In the genomic region with DNA sequence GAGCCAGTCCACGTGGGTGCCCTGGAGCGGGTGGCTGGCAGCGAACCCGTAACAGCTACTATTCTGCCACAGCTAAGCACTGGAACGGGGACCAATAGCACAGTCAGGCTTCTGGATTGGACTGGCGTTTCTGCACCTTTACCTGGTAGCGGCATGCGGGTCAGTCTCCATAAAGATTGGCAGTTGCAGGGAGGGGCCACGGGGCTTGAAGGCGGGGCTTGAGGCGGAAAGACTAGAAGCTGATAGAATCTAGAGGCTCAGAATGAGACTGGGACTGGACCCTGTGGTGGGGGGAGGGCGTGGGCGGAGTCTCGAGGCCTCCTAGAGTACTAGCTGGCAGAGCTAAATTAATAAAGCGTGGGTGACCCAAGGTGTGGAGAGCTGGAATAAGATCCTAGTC, we compare ENCODE assay signal across 8 mouse cellular contexts. TPM values are rescaled to one million over a fixed set of nuclear protein-coding genes. Genes with fewer than 3 reads are reported as not detected.
DNase-seq lines count a peak whose midpoint lies in the region; ATAC-seq lines count a peak whose summit lies in the region.

No protein-coding gene starts in this region.

- no peak for ATAC-seq in hindbrain, embryonic 15.5 days (ENCODE audit: low FRiP score, low read depth)
- no peak for ATAC-seq in limb, embryonic 13.5 days (ENCODE audit: low FRiP score, low read depth)
- ATAC-seq in midbrain, embryonic 16.5 days: no peak

- H3K9ac ChIP-seq in hindbrain, embryonic 15.5 days: no peak overlapping the region
- H3K9ac ChIP-seq in limb, embryonic 13.5 days: no peak overlapping the region
- no peak overlapping the region for H3K9ac ChIP-seq in midbrain, embryonic 16.5 days (ENCODE audit: low read depth, low read length)

- WGBS in hindbrain, embryonic 15.5 days: 36% methylated on average over 15 of the region's 15 CpGs
- WGBS in limb, embryonic 13.5 days: 43% methylated on average over 15 of the region's 15 CpGs
- WGBS in midbrain, embryonic 16.5 days: 34% methylated on average over 15 of the region's 15 CpGs

- H3K9me3 ChIP-seq in hindbrain, embryonic 15.5 days: no peaks in the 10 kb centered on the region
- no peaks in the 10 kb centered on the region for H3K9me3 ChIP-seq in limb, embryonic 13.5 days
- no peaks in the 10 kb centered on the region for H3K9me3 ChIP-seq in midbrain, embryonic 16.5 days (replicated peaks; ENCODE audit: control insufficient read depth, low read length, poor library complexity, severe bottlenecking)

- H3K4me2 ChIP-seq in hindbrain, embryonic 15.5 days: peak overlapping the region; percentile 49
- peak overlapping the region; percentile 54 for H3K4me2 ChIP-seq in limb, embryonic 13.5 days (replicated peaks)
- peak overlapping the region; percentile 42 for H3K4me2 ChIP-seq in midbrain, embryonic 16.5 days (ENCODE audit: low read length)

- peak overlapping the region; percentile 24 for H3K4me3 ChIP-seq in hindbrain, embryonic 15.5 days
- peak overlapping the region; percentile 25 for H3K4me3 ChIP-seq in limb, embryonic 13.5 days
- peak overlapping the region; percentile 9 for H3K4me3 ChIP-seq in midbrain, embryonic 16.5 days (ENCODE audit: low read depth, low read length)

- 0 out of 2 replicates have a peak, but pooled peaks cover 4% of the 10 kb centered on the region for H3K27me3 ChIP-seq in hindbrain, embryonic 15.5 days
- H3K27me3 ChIP-seq in limb, embryonic 13.5 days: peaks cover 18% of the 10 kb centered on the region
- no peaks in the 10 kb centered on the region for H3K27me3 ChIP-seq in midbrain, embryonic 16.5 days (ENCODE audit: control insufficient read depth, insufficient read depth, low read depth, low read length)

- H3K36me3 ChIP-seq in hindbrain, embryonic 15.5 days: no peaks in the 10 kb centered on the region
- H3K36me3 ChIP-seq in limb, embryonic 13.5 days: no peaks in the 10 kb centered on the region
- H3K36me3 ChIP-seq in midbrain, embryonic 16.5 days (ENCODE audit: control insufficient read depth, insufficient read depth, low read length): no peaks in the 10 kb centered on the region

- no peak overlapping the region for H3K27ac ChIP-seq in hindbrain, embryonic 15.5 days (replicated peaks)
- no peak overlapping the region for H3K27ac ChIP-seq in limb, embryonic 13.5 days
- H3K27ac ChIP-seq in midbrain, embryonic 16.5 days (ENCODE audit: low read length): no peak overlapping the region

- peaks cover 12% of the 10 kb centered on the region; the same call in 1 of the 2 replicates for H3K4me1 ChIP-seq in hindbrain, embryonic 15.5 days (replicated peaks)
- H3K4me1 ChIP-seq in limb, embryonic 13.5 days: peaks cover 13% of the 10 kb centered on the region
- 0 out of 2 replicates have a peak, but pooled peaks cover 2% of the 10 kb centered on the region for H3K4me1 ChIP-seq in midbrain, embryonic 16.5 days (ENCODE audit: control insufficient read depth, insufficient read depth, low read length)

- peak; percentile 44 for DNase-seq in cerebellum, adult 9-10 months
- no peak for DNase-seq in cerebellum, postnatal 4 days (ENCODE audit: low spot score in 2 of 2)
- peak; percentile 51 for DNase-seq in cerebellum, adult 9-11 months
- no peak for DNase-seq in spleen, adult 12 weeks (ENCODE audit: low spot score)
- DNase-seq in gastrocnemius, postnatal 4 days (ENCODE audit: low spot score in 2 of 2): no peak

RNA-seq across cellular contexts. Expression of gene L3mbtl1, which starts 4.5 kb away (rescaled TPM):
- polyA plus RNA-seq in hindbrain, embryonic 15.5 days (2015; fragmentation: Nextera tagmentation; extraction: Ambion mirVana): 4.8 and 5.0 TPM in 2 replicates
- polyA plus RNA-seq in limb, embryonic 13.5 days (2015; fragmentation: Nextera tagmentation; extraction: Ambion mirVana): 0.13 and 0.20 TPM in 2 replicates
- 4.6 and 8.3 TPM in 2 replicates for polyA plus RNA-seq in midbrain, embryonic 16.5 days (2015; fragmentation: Nextera tagmentation; extraction: Ambion mirVana)
- total RNA-seq in gastrocnemius, postnatal 4 days (2021): under 1 TPM; 0.17 to 0.70 TPM

RNA-seq across cellular contexts. Expression of gene Srsf6, which starts 16.4 kb away (rescaled TPM):
- polyA plus RNA-seq in hindbrain, embryonic 15.5 days (2015; fragmentation: Nextera tagmentation; extraction: Ambion mirVana): 131 and 134 TPM in 2 replicates
- polyA plus RNA-seq in limb, embryonic 13.5 days (2015; fragmentation: Nextera tagmentation; extraction: Ambion mirVana): 236 and 259 TPM in 2 replicates
- 118 and 137 TPM in 2 replicates for polyA plus RNA-seq in midbrain, embryonic 16.5 days (2015; fragmentation: Nextera tagmentation; extraction: Ambion mirVana)
- total RNA-seq in gastrocnemius, postnatal 4 days (2021): 100 to 1,000 TPM; 125 to 132 TPM

RNA-seq across cellular contexts. Expression of gene Sgk2, which starts 39.4 kb away (rescaled TPM):
- polyA plus RNA-seq in hindbrain, embryonic 15.5 days (2015; fragmentation: Nextera tagmentation; extraction: Ambion mirVana): 0.12 TPM in 1 of 2 replicates, not detected in the other
- 0.05 TPM in 1 of 2 replicates, not detected in the other for polyA plus RNA-seq in limb, embryonic 13.5 days (2015; fragmentation: Nextera tagmentation; extraction: Ambion mirVana)
- 0.17 TPM in 1 of 2 replicates, not detected in the other for polyA plus RNA-seq in midbrain, embryonic 16.5 days (2015; fragmentation: Nextera tagmentation; extraction: Ambion mirVana)
- not detected for total RNA-seq in gastrocnemius, postnatal 4 days (2021)

Comparison
In these comparisons a context has a peak if more than half of its experiments do, and no peak if none do; other contexts are left out.
1. DNase-seq: peak in cerebellum, adult 9-10 months (single experiment) and cerebellum, adult 9-11 months (single experiment); none in cerebellum, postnatal 4 days (0 of 2), spleen, adult 12 weeks (single experiment) and gastrocnemius, postnatal 4 days (0 of 2).
2. Peak in every context shown above with its lines, with median percentiles within 50 percentile points of each other: H3K4me2 ChIP-seq and H3K4me3 ChIP-seq.